Mouse (Mus musculus) spleen, embryonic (tissue): ENCODE data around the gene Stk39.

ENCODE experiments used
- CTCF ChIA-PET: fragments of 350-600 bp; sonication (Branson Sonifier 250); formaldehyde crosslinking; loops from one replicate; lab custom pipeline; 2022; lab: Charles Lee

Gene Stk39

GRCm38 (mm10) chr2:68383964-68384363, 88.1 kb downstream of the Stk39 start:
- CTCF ChIA-PET: no interaction called here

- CTCF ChIA-PET: no interaction called here
Measured at GRCm38 (mm10) chr2:68382394-68383059, 89.5 kb downstream of the Stk39 start.

- CTCF ChIA-PET: no interaction called here
Measured at GRCm38 (mm10) chr2:68381881-68382280, 90.2 kb downstream of the Stk39 start.

GRCm38 (mm10) chr2:68381205-68381604, 90.9 kb downstream of the Stk39 start:
- CTCF ChIA-PET: no interaction called here

GRCm38 (mm10) chr2:68379631-68380030, 92.4 kb downstream of the Stk39 start:
- CTCF ChIA-PET: no interaction called here

- CTCF ChIA-PET: no interaction called here
Measured at GRCm38 (mm10) chr2:68378319-68378718, 93.7 kb downstream of the Stk39 start.

- CTCF ChIA-PET: no interaction called here
Measured at GRCm38 (mm10) chr2:68377251-68377681, 94.8 kb downstream of the Stk39 start.

GRCm38 (mm10) chr2:68376660-68377059, 95.4 kb downstream of the Stk39 start:
- CTCF ChIA-PET: no interaction called here

- CTCF ChIA-PET: no interaction called here
Measured at GRCm38 (mm10) chr2:68374202-68374601, 97.9 kb downstream of the Stk39 start.

GRCm38 (mm10) chr2:68371912-68372311, 100.2 kb downstream of the Stk39 start:
- CTCF ChIA-PET: no interaction called here

GRCm38 (mm10) chr2:68370326-68370725, 101.7 kb downstream of the Stk39 start:
- CTCF ChIA-PET: no interaction called here

GRCm38 (mm10) chr2:68369080-68369479, 103.0 kb downstream of the Stk39 start:
- CTCF ChIA-PET: no interaction called here

- CTCF ChIA-PET: no interaction called here
Measured at GRCm38 (mm10) chr2:68367944-68368343, 104.1 kb downstream of the Stk39 start.

GRCm38 (mm10) chr2:68366897-68367193, 105.2 kb downstream of the Stk39 start:
- CTCF ChIA-PET: no interaction called here

- CTCF ChIA-PET: no interaction called here
Measured at GRCm38 (mm10) chr2:68366091-68366896, 105.8 kb downstream of the Stk39 start.

GRCm38 (mm10) chr2:68365504-68365903, 106.6 kb downstream of the Stk39 start:
- CTCF ChIA-PET: no interaction called here

- CTCF ChIA-PET: no interaction called here
Measured at GRCm38 (mm10) chr2:68364181-68364900, 107.7 kb downstream of the Stk39 start.

- CTCF ChIA-PET: no interaction called here
Measured at GRCm38 (mm10) chr2:68363159-68363558, 108.9 kb downstream of the Stk39 start.

- CTCF ChIA-PET: no interaction called here
Measured at GRCm38 (mm10) chr2:68361701-68362100, 110.4 kb downstream of the Stk39 start.

GRCm38 (mm10) chr2:68350621-68351020, 121.4 kb downstream of the Stk39 start:
- CTCF ChIA-PET: interaction anchor here (0.5 kb wide), 1 partner anchor 1029 kb away, joined by 5 read pairs; no protein-coding TSS in a partner anchor

GRCm38 (mm10) chr2:68349593-68350383, 122.3 kb downstream of the Stk39 start:
- CTCF ChIA-PET: interaction anchor here (0.5 kb wide), 1 partner anchor 1030 kb away, joined by 5 read pairs; no protein-coding TSS in a partner anchor

- CTCF ChIA-PET: no interaction called here
Measured at GRCm38 (mm10) chr2:68348966-68349365, 123.1 kb downstream of the Stk39 start.
